Mouse (Mus musculus) forebrain, postnatal 0 days (tissue): ENCODE results near the gene Zfp64. TPM values are rescaled to one million over a fixed set of nuclear protein-coding genes. Genes with fewer than 3 reads are reported as not detected.
A peak's percentile ranks its signal among the peaks of the same experiment; 100 is the strongest.

ENCODE experiments used
- ATAC-seq: fragments of 200-750 bp; cut with Nextera tagmentation; 2 replicates; pipeline ENCODE4 v1.8.0; 2017; ENCODE audit warnings: mild to moderate bottlenecking, moderate library complexity
- DNase-seq: peaks from one replicate; pipeline ENCODE4 v3.0.0-alpha.2; 2015
- H3K27ac ChIP-seq: fragments of 300-500 bp; sonication (generic); 2 replicates; pipeline ENCODE4 v1.5.1; 2014; ENCODE audit warnings: low read depth, mild to moderate bottlenecking, antibody characterized with exemption, low read length, moderate library complexity, mixed read lengths
- H3K27me3 ChIP-seq: fragments of 300-500 bp; sonication (generic); 2 replicates; pipeline ENCODE4 v1.6.1; 2014; ENCODE audit warnings: mild to moderate bottlenecking, low read length, mixed read lengths; ENCODE audit not compliant: insufficient read depth
- H3K36me3 ChIP-seq: fragments of 300-500 bp; sonication (generic); 2 replicates; pipeline ENCODE4 v1.6.1; 2014; ENCODE audit warnings: mild to moderate bottlenecking, moderate library complexity; ENCODE audit not compliant: insufficient read depth
- H3K4me1 ChIP-seq: fragments of 300-500 bp; sonication (generic); 2 replicates; pipeline ENCODE4 v1.6.1; 2014; ENCODE audit warnings: antibody characterized with exemption; ENCODE audit not compliant: insufficient read depth
- H3K4me2 ChIP-seq: fragments of 300-500 bp; sonication (generic); 2 replicates; pipeline ENCODE4 v1.6.1; 2014; ENCODE audit warnings: low read depth, mild to moderate bottlenecking, moderate library complexity
- H3K4me3 ChIP-seq: fragments of 300-500 bp; sonication (generic); 2 replicates; pipeline ENCODE4 v1.5.1; 2014; ENCODE audit warnings: low read depth, low read length, mixed read lengths
- H3K9ac ChIP-seq: fragments of 300-500 bp; sonication (generic); 2 replicates; pipeline ENCODE4 v1.6.1; 2014; ENCODE audit warnings: mild to moderate bottlenecking
- H3K9me3 ChIP-seq: fragments of 300-500 bp; sonication (generic); 2 replicates; pipeline ENCODE4 v1.6.1; 2016; ENCODE audit warnings: low read length
- CTCF ChIP-seq: sonication (generic); IDR thresholded peaks from 2 replicates; pipeline ENCODE4 v1.5.1; 2016; ENCODE audit warnings: antibody characterized with exemption, control low read depth, low read depth
- WGBS: fragments of 180-500 bp; shearing (Covaris S2); extraction: QIAGEN DNeasy Blood & Tissue Kit; methylation state at CpG from one replicate; pipeline ENCODE4 v1.1.7; 2014; 5-methylcytosine and 5-hydroxymethylcytosine counted together
- polyA plus RNA-seq: library from polyadenylated mRNA; unstranded; fragments of >200 nt; fragmentation: Nextera tagmentation; extraction: Ambion mirVana; gene quantifications from 2 replicates; pipeline ENCODE4 v1.2.1, GENCODE M21; 2015
- total RNA-seq: library from RNA; depleted of rRNA; stranded (reverse); fragments of >200 nt; gene quantifications from 2 replicates; pipeline ENCODE4 v1.2.3, GENCODE M21; 2014

The Zfp64 gene
- total and polyA plus RNA-seq, 2 experiments from 2014 or later = 26.0 to 29.6 TPM

GRCm38 (mm10) chr2:168931686-168932085, 23.7 kb downstream of the Zfp64 start:
- Histone ChIP-seq H3K27ac (no peak overlapping the region), H3K4me1 (no peaks in the 10 kb centered on the region), H3K4me3 (no peak overlapping the region), H3K9me3 (no peaks in the 10 kb centered on the region), H3K9ac (no peak overlapping the region), H3K4me2 (no peak overlapping the region), H3K27me3 (no peaks in the 10 kb centered on the region), H3K36me3 (peaks cover 30% of the 10 kb centered on the region)
- DNase-seq (no peak), ATAC-seq (no peak)
- no peak for TF ChIP-seq CTCF
- WGBS = 90% methylated on average over 14 of the region's 14 CpGs

GRCm38 (mm10) chr2:168929691-168930090, 25.7 kb downstream of the Zfp64 start:
- peak; percentile 72 for DNase-seq
- Histone ChIP-seq H3K4me1 (no peaks in the 10 kb centered on the region), H3K27me3 (no peaks in the 10 kb centered on the region), H3K4me3 (no peak overlapping the region), H3K36me3 (peaks cover 33% of the 10 kb centered on the region; the same call in 1 of the 2 replicates), H3K4me2 (no peak overlapping the region), H3K9me3 (no peaks in the 10 kb centered on the region), H3K27ac (no peak overlapping the region), H3K9ac (no peak overlapping the region)
- no peak for ATAC-seq
- TF ChIP-seq CTCF = peak; percentile 77
- 23% methylated on average over 10 of the region's 10 CpGs for WGBS

GRCm38 (mm10) chr2:168927401-168927800, 28.0 kb downstream of the Zfp64 start:
- no peak overlapping the region for H3K4me2 ChIP-seq
- no peaks in the 10 kb centered on the region for H3K4me1 ChIP-seq
- TF ChIP-seq CTCF = no peak
- H3K9me3 ChIP-seq = no peaks in the 10 kb centered on the region
- no peak overlapping the region for H3K4me3 ChIP-seq
- no peak overlapping the region for H3K27ac ChIP-seq
- 91% methylated on average over 7 of the region's 7 CpGs for WGBS
- no peak for ATAC-seq
- no peak overlapping the region for H3K9ac ChIP-seq
- no peak for DNase-seq
- H3K27me3 ChIP-seq = no peaks in the 10 kb centered on the region
- peaks cover 17% of the 10 kb centered on the region; the same call in 1 of the 2 replicates for H3K36me3 ChIP-seq

- no peak overlapping the region for H3K4me2 ChIP-seq
- H3K9me3 ChIP-seq = no peaks in the 10 kb centered on the region
- no peaks in the 10 kb centered on the region for H3K27me3 ChIP-seq
- H3K4me1 ChIP-seq = no peaks in the 10 kb centered on the region
- DNase-seq (peak; percentile 68), ATAC-seq (no peak)
- no peak overlapping the region for H3K4me3 ChIP-seq
- peak; percentile 15; the same call in 1 of the 2 replicates for TF ChIP-seq CTCF
- 72% methylated on average over 37 of the region's 37 CpGs for WGBS
- H3K36me3 ChIP-seq = peaks cover 16% of the 10 kb centered on the region; the same call in 1 of the 2 replicates
- no peak overlapping the region for H3K9ac ChIP-seq
- H3K27ac ChIP-seq = no peak overlapping the region
These were observed 29.1 kb downstream of the Zfp64 start for GRCm38 (mm10) chr2:168926257-168926810.

- no peak overlapping the region for H3K9ac ChIP-seq
- 0 out of 2 replicates have a peak, but pooled peaks cover 10% of the 10 kb centered on the region for H3K36me3 ChIP-seq
- no peak overlapping the region for H3K4me3 ChIP-seq
- no peaks in the 10 kb centered on the region for H3K4me1 ChIP-seq
- no peak overlapping the region for H3K4me2 ChIP-seq
- H3K27me3 ChIP-seq = no peaks in the 10 kb centered on the region
- WGBS = 11% methylated on average over 9 of the region's 9 CpGs
- no peak overlapping the region for H3K27ac ChIP-seq
- ATAC-seq = peak; percentile 27; the same call in 1 of the 2 replicates
- H3K9me3 ChIP-seq = no peaks in the 10 kb centered on the region
- peak; percentile 81 for TF ChIP-seq CTCF
- peak; percentile 81 for DNase-seq
These were observed 31.7 kb downstream of the Zfp64 start for GRCm38 (mm10) chr2:168923706-168924105.

GRCm38 (mm10) chr2:168922466-168922865, 32.9 kb downstream of the Zfp64 start:
- H3K4me3 ChIP-seq = no peak overlapping the region

GRCm38 (mm10) chr2:168920007-168920406, 35.4 kb downstream of the Zfp64 start:
- H3K36me3 ChIP-seq = no peaks in the 10 kb centered on the region
- H3K9ac ChIP-seq = no peak overlapping the region
- no peak for TF ChIP-seq CTCF
- H3K4me3 ChIP-seq = no peak overlapping the region
- ATAC-seq (no peak), DNase-seq (no peak)
- H3K9me3 ChIP-seq = no peaks in the 10 kb centered on the region
- 59% methylated on average over 15 of the region's 15 CpGs for WGBS
- H3K4me1 ChIP-seq = no peaks in the 10 kb centered on the region
- no peak overlapping the region for H3K4me2 ChIP-seq
- no peaks in the 10 kb centered on the region for H3K27me3 ChIP-seq
- H3K27ac ChIP-seq = no peak overlapping the region

More at GRCm38 (mm10) chr2:168922466-168922865, 32.9 kb downstream of the Zfp64 start:
- Histone ChIP-seq H3K4me1 (no peaks in the 10 kb centered on the region), H3K36me3 (0 out of 2 replicates have a peak, but pooled peaks cover 10% of the 10 kb centered on the region), H3K4me2 (no peak overlapping the region), H3K27ac (no peak overlapping the region), H3K9me3 (no peaks in the 10 kb centered on the region), H3K27me3 (no peaks in the 10 kb centered on the region), H3K9ac (no peak overlapping the region)
- no peak for ATAC-seq
- WGBS = 86% methylated on average over 5 of the region's 5 CpGs
- peak; percentile 45 for TF ChIP-seq CTCF
- DNase-seq = no peak
